Mouse (Mus musculus) intestine, postnatal 0 days (tissue): ENCODE measurements around the gene E130208F15Rik. TPM values are rescaled to one million over a fixed set of nuclear protein-coding genes. Genes with fewer than 3 reads are reported as not detected.

Experiments used
- ATAC-seq: fragments of 200-750 bp; cut with Nextera tagmentation; 2 replicates; pipeline ENCODE4 v1.8.0; 2017; ENCODE audit warnings: mild to moderate bottlenecking, moderate TSS enrichment, moderate library complexity
- H3K27ac ChIP-seq: fragments of 300-500 bp; sonication (generic); 2 replicates; pipeline ENCODE4 v1.5.1; 2014; ENCODE audit warnings: mild to moderate bottlenecking, low read depth, low read length, moderate library complexity
- H3K27me3 ChIP-seq: fragments of 300-500 bp; sonication (generic); replicated peaks from 2 replicates; pipeline ENCODE4 v1.6.1; 2014; ENCODE audit warnings: low read length, mixed read lengths; ENCODE audit not compliant: control insufficient read depth, insufficient read depth
- H3K36me3 ChIP-seq: fragments of 300-500 bp; sonication (generic); 2 replicates; pipeline ENCODE4 v1.6.1; 2014; ENCODE audit warnings: mild to moderate bottlenecking, moderate library complexity; ENCODE audit not compliant: control insufficient read depth, insufficient read depth
- H3K4me1 ChIP-seq: fragments of 300-500 bp; sonication (generic); replicated peaks from 2 replicates; pipeline ENCODE4 v1.6.1; 2014; ENCODE audit warnings: antibody characterized with exemption, low read length, mixed read lengths; ENCODE audit not compliant: control insufficient read depth, insufficient read depth
- H3K4me2 ChIP-seq: fragments of 300-500 bp; sonication (generic); replicated peaks from 2 replicates; pipeline ENCODE4 v1.6.1; 2014; ENCODE audit warnings: low read depth, mild to moderate bottlenecking, moderate library complexity
- H3K4me3 ChIP-seq: fragments of 300-500 bp; sonication (generic); 2 replicates; pipeline ENCODE4 v1.5.1; 2014; ENCODE audit warnings: low read depth, low read length
- H3K9ac ChIP-seq: fragments of 300-500 bp; sonication (generic); 2 replicates; pipeline ENCODE4 v1.6.1; 2014; ENCODE audit warnings: mild to moderate bottlenecking, low read depth, low read length
- H3K9me3 ChIP-seq: fragments of 300-500 bp; sonication (generic); 2 replicates; pipeline ENCODE4 v1.6.1; 2016; ENCODE audit warnings: mixed run types; ENCODE audit not compliant: control insufficient read depth
- CTCF ChIP-seq: sonication (generic); IDR thresholded peaks from 2 replicates; pipeline ENCODE4 v1.5.1; 2016; ENCODE audit warnings: low read depth, mild to moderate bottlenecking, control low read depth, antibody characterized with exemption, moderate library complexity
- WGBS: fragments of 180-500 bp; shearing (Covaris S2); extraction: QIAGEN DNeasy Blood & Tissue Kit; methylation state at CpG from one replicate; pipeline ENCODE4 v1.1.7; 2014; 5-methylcytosine and 5-hydroxymethylcytosine counted together
- polyA plus RNA-seq: library from polyadenylated mRNA; unstranded; fragments of >200 nt; fragmentation: Nextera tagmentation; extraction: Ambion mirVana; gene quantifications from 2 replicates; pipeline ENCODE4 v1.2.1, GENCODE M21; 2015

E130208F15Rik gene
- polyA plus RNA-seq, 1 experiment from 2014 or later: not detected

DNA sequence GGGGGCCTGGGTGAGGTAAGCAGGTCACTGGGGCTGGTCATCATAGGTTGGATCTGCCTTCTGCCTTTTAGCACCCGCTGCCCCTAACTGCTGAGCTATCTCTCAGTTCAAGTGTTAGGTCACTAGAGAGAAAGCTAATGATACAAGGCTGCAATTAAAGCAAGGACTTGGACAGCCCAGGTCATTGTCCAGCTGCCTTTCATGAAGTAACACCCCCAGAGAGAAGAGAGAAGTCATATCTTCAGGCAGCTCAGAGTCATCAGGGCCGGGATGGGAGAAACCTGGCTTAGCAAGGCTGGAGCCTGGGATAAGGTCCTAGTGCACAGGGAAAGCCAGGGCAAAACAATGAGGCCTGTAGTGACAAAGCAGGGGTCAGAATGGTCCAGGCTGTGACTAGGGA lies 45.9 kb downstream of the E130208F15Rik start:
- no peak for TF ChIP-seq CTCF
- H3K36me3 ChIP-seq: no peaks in the 10 kb centered on the region
- no peak overlapping the region for H3K9ac ChIP-seq
- no peak overlapping the region for H3K4me2 ChIP-seq
- H3K4me3 ChIP-seq: no peak overlapping the region
- WGBS: 86% methylated on average over 2 of the region's 2 CpGs
- 0 out of 2 replicates have a peak, but pooled peaks cover 5% of the 10 kb centered on the region for H3K27me3 ChIP-seq
- H3K9me3 ChIP-seq: no peaks in the 10 kb centered on the region
- no peak for ATAC-seq
- no peak overlapping the region for H3K27ac ChIP-seq
- no peaks in the 10 kb centered on the region for H3K4me1 ChIP-seq

Other genes starting within 250 kb of the E130208F15Rik start
- 1.2 and 1.7 TPM in 2 replicates for gene Zfp82, start 248.8 kb upstream of the E130208F15Rik start, polyA plus RNA-seq
- gene Gm26920, start 231.3 kb upstream of the E130208F15Rik start, polyA plus RNA-seq: not detected in 2 replicates
- gene Zfp566, start 231.2 kb upstream of the E130208F15Rik start, polyA plus RNA-seq: 2.6 and 3.1 TPM in 2 replicates
- 32.5 and 34.3 TPM in 2 replicates for gene Zfp260, start 227.0 kb upstream of the E130208F15Rik start, polyA plus RNA-seq
- 1.7 and 2.4 TPM in 2 replicates for gene Zfp382, start 199.8 kb upstream of the E130208F15Rik start, polyA plus RNA-seq
- 3.1 and 3.8 TPM in 2 replicates for gene Zfp146, start 152.0 kb upstream of the E130208F15Rik start, polyA plus RNA-seq
- 54.1 and 60.2 TPM in 2 replicates for gene Cox7a1, start 137.6 kb upstream of the E130208F15Rik start, polyA plus RNA-seq
- 85.5 and 87.1 TPM in 2 replicates for gene Capns1, start 122.9 kb upstream of the E130208F15Rik start, polyA plus RNA-seq
- gene Polr2i, start 89.8 kb upstream of the E130208F15Rik start, polyA plus RNA-seq: 84.6 and 91.2 TPM in 2 replicates
- 159 and 160 TPM in 2 replicates for gene Tbcb, start 89.5 kb upstream of the E130208F15Rik start, polyA plus RNA-seq
- not detected in 2 replicates for gene Ovol3, start 86.0 kb upstream of the E130208F15Rik start, polyA plus RNA-seq
- 0.14 and 0.22 TPM in 2 replicates for gene Thap8, start 41.6 kb upstream of the E130208F15Rik start, polyA plus RNA-seq
- gene Wdr62, start 41.3 kb upstream of the E130208F15Rik start, polyA plus RNA-seq: 3.5 TPM in 2 replicates
- gene Clip3, start 30.0 kb upstream of the E130208F15Rik start, polyA plus RNA-seq: 8.6 and 9.7 TPM in 2 replicates
- 58.2 and 63.5 TPM in 2 replicates for gene Alkbh6, start 13.0 kb upstream of the E130208F15Rik start, polyA plus RNA-seq
- gene Syne4, start 6.9 kb upstream of the E130208F15Rik start, polyA plus RNA-seq: 12.5 and 16.3 TPM in 2 replicates
- gene Sdhaf1, start 2.2 kb downstream of the E130208F15Rik start, polyA plus RNA-seq: 18.3 and 18.8 TPM in 2 replicates
- 1.1 and 1.8 TPM in 2 replicates for gene Lrfn3, start 41.0 kb downstream of the E130208F15Rik start, polyA plus RNA-seq
- 60.0 and 63.6 TPM in 2 replicates for gene Tyrobp, start 92.0 kb downstream of the E130208F15Rik start, polyA plus RNA-seq
- gene Hcst, start 98.1 kb downstream of the E130208F15Rik start, polyA plus RNA-seq: 4.0 and 5.9 TPM in 2 replicates
- 1.2 and 1.3 TPM in 2 replicates for gene Nfkbid, start 100.0 kb downstream of the E130208F15Rik start, polyA plus RNA-seq
- 28.2 and 30.1 TPM in 2 replicates for gene Aplp1, start 123.8 kb downstream of the E130208F15Rik start, polyA plus RNA-seq
- 0.08 and 0.09 TPM in 2 replicates for gene Kirrel2, start 135.9 kb downstream of the E130208F15Rik start, polyA plus RNA-seq
- gene Nphs1, start 136.6 kb downstream of the E130208F15Rik start, polyA plus RNA-seq: 0.10 TPM in 1 of 2 replicates, not detected in the other
- 3.9 and 5.4 TPM in 2 replicates for gene Prodh2, start 171.9 kb downstream of the E130208F15Rik start, polyA plus RNA-seq
- 2.6 and 2.8 TPM in 2 replicates for gene Arhgap33, start 213.3 kb downstream of the E130208F15Rik start, polyA plus RNA-seq
- gene Hspb6, start 230.4 kb downstream of the E130208F15Rik start, polyA plus RNA-seq: 50.6 and 55.7 TPM in 2 replicates
- gene Proser3, start 230.6 kb downstream of the E130208F15Rik start, polyA plus RNA-seq: 1.9 and 2.0 TPM in 2 replicates
- gene Lin37, start 238.1 kb downstream of the E130208F15Rik start, polyA plus RNA-seq: 31.4 and 33.9 TPM in 2 replicates
- 65.9 and 68.6 TPM in 2 replicates for gene U2af1l4, start 241.6 kb downstream of the E130208F15Rik start, polyA plus RNA-seq
- gene Gm49396, start 241.6 kb downstream of the E130208F15Rik start, polyA plus RNA-seq: 0.83 and 1.2 TPM in 2 replicates
- 247 and 259 TPM in 2 replicates for gene Psenen, start 241.9 kb downstream of the E130208F15Rik start, polyA plus RNA-seq
- gene Igflr1, start 243.7 kb downstream of the E130208F15Rik start, polyA plus RNA-seq: 0.73 and 1.2 TPM in 2 replicates